Mouse (Mus musculus) lung, postnatal 0 days (tissue): Measurements from ENCODE around the gene Gm37240.

Experiments
- CTCF ChIP-seq: IDR thresholded peaks from 2 replicates; pipeline ENCODE4 v1.5.1; 2016; ENCODE audit warnings: antibody characterized with exemption, mild to moderate bottlenecking
- EP300 ChIP-seq: IDR thresholded peaks from 2 replicates; pipeline ENCODE4 v1.6.1; 2016; ENCODE audit warnings: antibody characterized with exemption, mild to moderate bottlenecking, control low read depth

DNA sequence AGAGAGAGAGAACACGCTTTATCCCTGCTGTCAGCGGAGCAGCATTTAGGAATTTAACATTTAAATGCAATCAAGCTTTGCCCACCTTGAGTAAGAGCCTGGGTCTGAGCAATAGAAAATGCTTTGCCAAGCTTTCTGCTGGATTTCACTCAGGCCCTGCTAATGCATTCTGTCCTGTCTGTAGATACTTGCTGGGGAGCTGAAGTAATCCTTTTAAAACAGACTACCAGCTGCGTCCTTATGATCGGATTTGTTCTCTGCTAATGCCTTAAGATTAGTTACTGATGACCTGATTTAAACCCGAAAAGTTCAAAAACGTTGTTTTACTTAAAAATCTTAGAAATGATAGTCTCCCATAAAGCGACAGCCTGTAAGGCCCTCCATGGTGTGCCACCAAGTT lies 206.2 kb downstream of the Gm37240 start:
- TF ChIP-seq CTCF (no peak), EP300 (no peak)
